Mouse (Mus musculus) heart, embryonic 11.5 days (tissue): ENCODE results near the gene Myo6. TPM values are rescaled to one million over a fixed set of nuclear protein-coding genes. Genes with fewer than 3 reads are reported as not detected.

Experiments used
- ATAC-seq: fragments of 200-750 bp; cut with Nextera tagmentation; replicated peaks from 2 replicates; pipeline ENCODE4 v1.8.0; 2017; ENCODE audit warnings: moderate library complexity; ENCODE audit not compliant: insufficient number of reproducible peaks, low FRiP score, low TSS enrichment
- H3K27ac ChIP-seq: fragments of 300-500 bp; sonication (generic); 2 replicates; pipeline ENCODE4 v1.5.1; 2014; ENCODE audit warnings: mild to moderate bottlenecking, low read depth, low read length
- H3K27me3 ChIP-seq: fragments of 300-500 bp; sonication (generic); 2 replicates; pipeline ENCODE4 v1.6.1; 2014; ENCODE audit warnings: mild to moderate bottlenecking, low read length, mixed read lengths; ENCODE audit not compliant: control insufficient read depth, insufficient read depth
- H3K36me3 ChIP-seq: fragments of 300-500 bp; sonication (generic); 2 replicates; pipeline ENCODE4 v1.6.1; 2014; ENCODE audit warnings: mild to moderate bottlenecking, low read length, moderate library complexity, mixed read lengths; ENCODE audit not compliant: control insufficient read depth, insufficient read depth
- H3K4me1 ChIP-seq: fragments of 300-500 bp; sonication (generic); 2 replicates; pipeline ENCODE4 v1.6.1; 2014; ENCODE audit warnings: low read length; ENCODE audit not compliant: control insufficient read depth, insufficient read depth
- H3K4me2 ChIP-seq: fragments of 300-500 bp; sonication (generic); 2 replicates; pipeline ENCODE4 v1.6.1; 2014; ENCODE audit warnings: mild to moderate bottlenecking, moderate library complexity
- H3K4me3 ChIP-seq: fragments of 300-500 bp; sonication (generic); 2 replicates; pipeline ENCODE4 v1.5.1; 2014; ENCODE audit warnings: low read depth, low read length
- H3K9ac ChIP-seq: fragments of 300-500 bp; sonication (generic); 2 replicates; pipeline ENCODE4 v1.6.1; 2014; ENCODE audit warnings: mild to moderate bottlenecking, low read depth, low read length, moderate library complexity
- H3K9me3 ChIP-seq: fragments of 300-500 bp; sonication (generic); replicated peaks from 2 replicates; pipeline ENCODE4 v1.6.1; 2016; ENCODE audit warnings: low read length; ENCODE audit not compliant: control insufficient read depth
- WGBS: fragments of 180-500 bp; shearing (Covaris S2); extraction: QIAGEN DNeasy Blood & Tissue Kit; methylation state at CpG from one replicate; pipeline ENCODE4 v1.1.7; 2014; ENCODE audit not compliant: insufficient replicate concordance; 5-methylcytosine and 5-hydroxymethylcytosine counted together
- polyA plus RNA-seq: library from polyadenylated mRNA; unstranded; fragments of >200 nt; fragmentation: Nextera tagmentation; extraction: Ambion mirVana; gene quantifications from 2 replicates; pipeline ENCODE4 v1.2.1, GENCODE M21; 2014

Myo6 gene
- polyA plus RNA-seq, 1 experiment from 2014 or later = 13.9 TPM

DNA sequence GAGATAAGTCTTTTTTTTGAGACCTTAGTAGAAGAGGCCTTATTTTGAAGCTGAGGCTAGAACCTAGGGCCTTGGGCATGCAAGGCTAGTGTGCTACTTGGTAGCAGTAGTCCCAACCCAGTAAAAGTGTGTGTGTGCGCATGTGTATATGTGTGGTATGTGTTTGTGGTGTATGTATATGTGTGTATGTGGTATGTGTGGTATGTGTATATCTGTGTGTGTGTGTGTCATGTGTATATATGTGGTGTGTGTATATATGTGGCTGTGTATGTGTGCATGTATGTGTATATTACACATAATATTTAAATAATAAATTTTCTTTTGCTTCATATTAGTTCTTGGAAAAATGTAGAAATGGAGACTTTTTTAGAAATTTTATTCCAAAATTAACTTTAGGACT, 115.9 kb downstream of the Myo6 start:
- Histone ChIP-seq H3K4me3 (no peak overlapping the region), H3K27ac (no peak overlapping the region), H3K9ac (no peak overlapping the region), H3K36me3 (0 out of 2 replicates have a peak, but pooled peaks cover 2% of the 10 kb centered on the region), H3K9me3 (no peaks in the 10 kb centered on the region), H3K4me1 (no peaks in the 10 kb centered on the region), H3K4me2 (no peak overlapping the region), H3K27me3 (no peaks in the 10 kb centered on the region)
- no peak for ATAC-seq
- 98% methylated on average over 1 of the region's 1 CpGs for WGBS

DNA sequence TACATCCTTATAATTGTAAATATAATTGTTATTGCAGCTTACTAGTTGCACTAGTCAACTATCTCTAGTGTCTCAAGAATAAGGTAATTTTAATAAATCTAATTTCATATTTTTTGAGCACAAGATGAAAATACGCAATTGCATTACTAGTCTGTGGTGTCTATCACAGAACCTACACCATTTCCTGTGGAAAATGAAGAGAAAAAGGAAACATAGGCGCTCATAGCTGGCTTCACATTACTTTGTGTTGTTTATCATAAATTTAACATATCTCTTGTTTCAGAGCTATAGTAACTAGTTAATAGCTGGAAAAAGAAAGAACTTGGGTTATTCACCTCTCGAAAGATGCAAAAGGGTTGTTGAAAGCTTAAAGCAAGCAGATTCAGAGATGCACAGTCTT, 117.6 kb downstream of the Myo6 start:
- 82% methylated on average over 3 of the region's 3 CpGs for WGBS
- no peaks in the 10 kb centered on the region for H3K27me3 ChIP-seq
- H3K36me3 ChIP-seq = 0 out of 2 replicates have a peak, but pooled peaks cover 2% of the 10 kb centered on the region
- no peaks in the 10 kb centered on the region for H3K9me3 ChIP-seq
- H3K4me3 ChIP-seq = no peak overlapping the region
- no peak overlapping the region for H3K9ac ChIP-seq
- H3K4me1 ChIP-seq = no peaks in the 10 kb centered on the region
- no peak for ATAC-seq
- H3K27ac ChIP-seq = no peak overlapping the region
- H3K4me2 ChIP-seq = no peak overlapping the region

DNA sequence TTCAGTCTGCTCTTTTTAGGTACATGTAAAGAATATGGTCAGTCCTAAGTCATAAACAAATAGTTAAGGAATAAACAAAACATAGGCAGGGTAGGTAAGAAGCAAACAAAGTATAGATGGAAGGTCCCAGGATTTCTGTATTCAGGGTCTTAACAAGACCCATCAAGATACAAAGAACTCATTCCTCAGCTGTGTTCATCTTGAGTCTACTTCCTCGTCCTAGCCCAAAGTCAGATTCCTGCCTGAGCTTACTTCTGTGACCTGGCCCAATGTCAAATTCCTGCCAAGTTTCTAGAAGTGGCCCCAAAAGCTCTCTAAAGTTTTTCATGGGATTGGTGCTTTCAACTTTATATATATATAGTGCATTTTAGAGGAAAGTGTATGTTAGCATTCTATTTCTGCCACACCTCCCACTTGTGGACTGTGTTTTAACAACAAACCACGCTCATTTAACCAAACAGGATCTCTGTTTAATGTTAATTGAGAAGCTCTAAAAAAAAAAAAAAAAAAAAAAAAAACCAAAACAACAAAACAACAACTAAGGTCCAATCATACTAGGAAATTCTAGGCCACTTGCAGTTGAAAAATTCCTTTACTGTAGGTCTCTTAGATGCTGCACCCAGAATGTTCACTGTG, 119.8 kb downstream of the Myo6 start:
- no peaks in the 10 kb centered on the region for H3K27me3 ChIP-seq
- no peak overlapping the region for H3K4me2 ChIP-seq
- H3K9me3 ChIP-seq = no peaks in the 10 kb centered on the region
- H3K36me3 ChIP-seq = peaks cover 5% of the 10 kb centered on the region; the same call in 1 of the 2 replicates
- no peak overlapping the region for H3K27ac ChIP-seq
- no peaks in the 10 kb centered on the region for H3K4me1 ChIP-seq
- ATAC-seq = no peak
- H3K4me3 ChIP-seq = no peak overlapping the region
- WGBS = 83% methylated on average over 2 of the region's 2 CpGs
- no peak overlapping the region for H3K9ac ChIP-seq

DNA sequence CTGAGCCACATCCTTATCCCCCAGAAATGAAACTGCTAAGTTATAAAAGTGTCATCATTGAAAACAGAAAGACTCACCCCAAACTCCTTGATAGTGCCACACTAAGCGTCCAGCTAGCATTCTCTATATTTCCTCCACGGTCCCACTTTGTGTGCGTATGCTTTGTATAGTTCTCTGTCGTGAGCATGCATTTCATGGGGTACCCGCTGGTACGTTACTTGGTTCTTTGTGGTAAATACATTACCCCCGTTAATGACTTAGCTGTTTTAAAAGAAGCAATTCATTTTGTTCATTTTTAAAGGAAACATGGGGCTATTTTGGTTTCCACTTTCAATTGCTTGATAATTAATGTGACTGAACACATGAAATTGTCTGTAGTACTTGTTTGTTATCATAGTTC, 122.0 kb downstream of the Myo6 start:
- no peak for ATAC-seq
- Histone ChIP-seq H3K27ac (no peak overlapping the region), H3K9me3 (no peaks in the 10 kb centered on the region), H3K9ac (no peak overlapping the region), H3K4me3 (no peak overlapping the region), H3K27me3 (no peaks in the 10 kb centered on the region), H3K4me2 (no peak overlapping the region), H3K4me1 (no peaks in the 10 kb centered on the region), H3K36me3 (peaks cover 5% of the 10 kb centered on the region; the same call in 1 of the 2 replicates)
- 87% methylated on average over 7 of the region's 7 CpGs for WGBS

DNA sequence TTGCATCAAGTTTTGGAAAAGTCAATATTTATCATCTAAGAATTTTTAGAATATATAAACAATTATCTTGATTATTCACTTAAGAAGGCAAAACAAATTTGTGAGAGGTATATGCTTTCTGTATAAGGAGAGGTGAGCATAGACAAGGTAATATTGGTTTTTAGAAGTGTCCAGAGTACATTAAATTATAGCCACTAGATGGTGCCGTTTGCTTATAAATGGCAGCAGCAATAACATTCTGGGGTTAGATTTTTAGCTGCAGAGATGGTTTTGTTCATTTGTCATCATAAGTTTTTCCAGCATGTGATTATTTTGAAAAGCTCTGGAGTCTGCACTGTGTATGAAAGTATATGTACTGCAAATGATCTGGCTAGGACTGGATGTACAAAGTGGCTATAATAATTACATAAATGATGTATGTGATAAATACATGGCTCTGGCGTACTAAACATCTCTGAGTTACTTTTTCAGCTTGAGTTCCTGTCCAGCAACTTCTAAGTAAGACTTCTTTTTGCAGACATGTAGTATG, 128.3 kb downstream of the Myo6 start:
- no peaks in the 10 kb centered on the region for H3K9me3 ChIP-seq
- no peaks in the 10 kb centered on the region for H3K27me3 ChIP-seq
- H3K4me2 ChIP-seq = no peak overlapping the region
- H3K4me1 ChIP-seq = no peaks in the 10 kb centered on the region
- WGBS = 50% methylated on average over 2 of the region's 2 CpGs
- no peak overlapping the region for H3K9ac ChIP-seq
- no peak for ATAC-seq
- peaks cover 3% of the 10 kb centered on the region; the same call in 1 of the 2 replicates for H3K36me3 ChIP-seq
- H3K4me3 ChIP-seq = no peak overlapping the region
- no peak overlapping the region for H3K27ac ChIP-seq

DNA sequence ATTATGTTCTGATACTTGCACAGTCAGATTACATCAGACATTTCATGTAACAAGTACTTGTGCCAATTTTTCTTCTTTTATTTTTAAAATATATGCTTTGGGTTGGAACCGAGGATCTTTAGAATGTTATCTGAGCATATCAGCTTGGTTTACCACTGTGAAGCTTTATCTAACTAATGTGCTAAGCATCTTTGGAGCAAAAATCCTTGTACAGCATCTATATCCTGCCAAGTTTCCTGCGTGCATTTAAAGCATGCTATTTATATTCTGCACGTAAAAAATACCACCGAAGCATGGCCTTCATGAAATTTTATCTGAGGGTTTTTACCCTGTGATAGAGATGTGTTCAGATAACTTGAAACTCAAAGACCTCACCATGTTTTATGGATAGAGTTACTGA, 131.3 kb downstream of the Myo6 start:
- 71% methylated on average over 4 of the region's 4 CpGs for WGBS

DNA sequence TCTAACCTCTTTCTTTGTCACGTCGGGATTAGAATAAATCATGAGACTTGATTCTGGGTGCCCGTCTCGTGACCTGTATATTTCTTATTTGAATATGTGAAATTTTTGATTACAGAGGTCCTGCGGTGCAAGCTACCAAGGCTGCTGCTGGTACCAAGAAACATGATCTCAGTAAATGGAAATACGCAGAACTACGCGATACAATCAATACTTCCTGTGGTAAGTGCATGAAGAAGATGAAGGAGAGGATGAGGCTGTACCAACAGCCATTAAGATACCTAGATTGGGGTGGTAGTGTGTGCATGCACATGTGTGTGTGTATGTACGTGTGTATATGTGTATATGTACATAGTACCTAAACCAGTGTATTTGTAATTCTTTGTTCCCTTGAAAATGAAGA, 134.2 kb downstream of the Myo6 start:
- ATAC-seq = no peak
- WGBS = 82% methylated on average over 9 of the region's 9 CpGs
- Histone ChIP-seq H3K4me2 (no peak overlapping the region), H3K9ac (no peak overlapping the region), H3K9me3 (no peaks in the 10 kb centered on the region), H3K4me3 (no peak overlapping the region), H3K27ac (no peak overlapping the region), H3K27me3 (no peaks in the 10 kb centered on the region), H3K36me3 (no peaks in the 10 kb centered on the region), H3K4me1 (no peaks in the 10 kb centered on the region)

More for the DNA sequence above, 131.3 kb downstream of the Myo6 start:
- Histone ChIP-seq H3K4me1 (no peaks in the 10 kb centered on the region), H3K27me3 (no peaks in the 10 kb centered on the region), H3K27ac (no peak overlapping the region), H3K9ac (no peak overlapping the region), H3K4me3 (no peak overlapping the region), H3K36me3 (no peaks in the 10 kb centered on the region), H3K4me2 (no peak overlapping the region), H3K9me3 (no peaks in the 10 kb centered on the region)
- ATAC-seq = no peak

DNA sequence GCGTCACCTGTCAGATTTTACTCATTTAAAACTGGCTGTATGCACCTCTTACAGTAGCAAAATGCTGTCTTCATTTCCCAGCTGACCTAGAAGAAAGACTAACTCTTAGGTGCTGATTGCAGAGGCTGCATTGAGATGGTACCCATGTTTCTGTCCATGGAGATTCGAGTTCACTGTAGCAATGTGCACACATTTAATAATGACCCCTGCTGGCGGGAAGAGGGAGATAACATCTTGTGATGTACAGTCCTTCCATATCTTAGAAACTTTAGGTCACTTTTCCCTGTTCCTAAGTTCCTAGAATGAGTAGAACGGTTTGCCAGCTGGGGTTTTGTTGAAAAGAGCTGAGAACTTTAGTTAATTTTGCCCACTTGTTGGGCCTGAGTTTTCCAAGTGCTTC, 138.7 kb downstream of the Myo6 start:
- H3K36me3 ChIP-seq = no peaks in the 10 kb centered on the region; the same call in 1 of the 2 replicates
- H3K4me2 ChIP-seq = no peak overlapping the region
- H3K9ac ChIP-seq = no peak overlapping the region
- no peak for ATAC-seq
- WGBS = 66% methylated on average over 4 of the region's 4 CpGs
- no peaks in the 10 kb centered on the region for H3K4me1 ChIP-seq
- no peaks in the 10 kb centered on the region for H3K9me3 ChIP-seq
- no peak overlapping the region for H3K4me3 ChIP-seq
- no peak overlapping the region for H3K27ac ChIP-seq
- no peaks in the 10 kb centered on the region for H3K27me3 ChIP-seq

DNA sequence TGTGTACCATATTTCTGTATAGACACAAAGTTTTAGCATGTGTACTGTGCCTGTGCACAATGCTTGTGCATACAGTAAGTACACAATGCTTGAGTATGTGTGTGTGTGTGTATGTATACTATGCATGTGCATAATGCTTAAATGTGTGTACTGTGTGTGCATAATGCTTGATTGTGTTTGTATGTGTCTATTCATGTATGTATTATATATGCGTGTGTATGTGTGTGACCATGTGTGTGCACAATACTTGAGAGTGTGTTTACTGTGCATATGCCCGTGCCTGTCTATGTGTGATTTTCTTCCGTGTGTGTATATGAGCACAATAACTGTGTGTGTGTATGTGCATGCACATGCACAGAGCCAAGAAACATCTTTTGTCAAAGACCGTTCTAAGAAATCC, 141.6 kb downstream of the Myo6 start:
- Histone ChIP-seq H3K4me1 (no peaks in the 10 kb centered on the region), H3K4me2 (no peak overlapping the region), H3K36me3 (no peaks in the 10 kb centered on the region; the same call in 1 of the 2 replicates), H3K9ac (no peak overlapping the region), H3K4me3 (no peak overlapping the region), H3K27me3 (no peaks in the 10 kb centered on the region), H3K27ac (no peak overlapping the region), H3K9me3 (no peaks in the 10 kb centered on the region)
- WGBS = 85% methylated on average over 4 of the region's 4 CpGs
- no peak for ATAC-seq
